Mouse (Mus musculus): ENCODE measurements around the gene Natd1. TPM values are rescaled to one million over a fixed set of nuclear protein-coding genes. Genes with fewer than 3 reads are reported as not detected.
A peak's percentile ranks its signal among the peaks of the same experiment; 100 is the strongest.

The Natd1 gene
- polyA plus RNA-seq, 1 experiment from 2014 or later = 14.7 TPM

GRCm38 (mm10) chr11:60935975-60936373 is 21.4 kb upstream of the Natd1 start:
- no peaks in the 10 kb centered on the region for H3K9me3 ChIP-seq (ENCODE audit: control insufficient read depth, low read depth, low read length)
- no peak overlapping the region; the same call in 1 of the 2 replicates for H3K27ac ChIP-seq (ENCODE audit: low read length)
- no peak overlapping the region for H3K4me3 ChIP-seq (ENCODE audit: low read depth, low read length)
- H3K36me3 ChIP-seq (ENCODE audit: control insufficient read depth, insufficient read depth, low read length) = no peaks in the 10 kb centered on the region
- no peak overlapping the region for H3K9ac ChIP-seq (replicated peaks; ENCODE audit: low read depth, low read length)
- ATAC-seq (ENCODE audit: insufficient number of reproducible peaks, insufficient read depth, low FRiP score, low read depth) = no peak
- 69% methylated on average over 4 of the region's 4 CpGs for WGBS
- H3K4me1 ChIP-seq (ENCODE audit: control insufficient read depth, insufficient read depth, low read length) = peaks cover 29% of the 10 kb centered on the region
- no peak overlapping the region for H3K4me2 ChIP-seq (replicated peaks; ENCODE audit: low read depth, low read length)
- no peaks in the 10 kb centered on the region for H3K27me3 ChIP-seq (ENCODE audit: control insufficient read depth, insufficient read depth, low read length)

- Histone ChIP-seq H3K4me1 (ENCODE audit: control insufficient read depth, insufficient read depth, low read length) (peaks cover 25% of the 10 kb centered on the region), H3K9ac (replicated peaks; ENCODE audit: low read depth, low read length) (no peak overlapping the region)
- WGBS = 79% methylated on average over 7 of the region's 7 CpGs
Measured at GRCm38 (mm10) chr11:60935326-60935974, 20.9 kb upstream of the Natd1 start.

GRCm38 (mm10) chr11:60934795-60935194 is 20.2 kb upstream of the Natd1 start:
- Histone ChIP-seq H3K36me3 (ENCODE audit: control insufficient read depth, insufficient read depth, low read length) (no peaks in the 10 kb centered on the region), H3K9ac (replicated peaks; ENCODE audit: low read depth, low read length) (no peak overlapping the region), H3K27me3 (ENCODE audit: control insufficient read depth, insufficient read depth, low read length) (no peaks in the 10 kb centered on the region), H3K4me2 (replicated peaks; ENCODE audit: low read depth, low read length) (no peak overlapping the region), H3K4me3 (ENCODE audit: low read depth, low read length) (no peak overlapping the region), H3K4me1 (ENCODE audit: control insufficient read depth, insufficient read depth, low read length) (peaks cover 25% of the 10 kb centered on the region), H3K9me3 (ENCODE audit: control insufficient read depth, low read depth, low read length) (no peaks in the 10 kb centered on the region), H3K27ac (ENCODE audit: low read length) (no peak overlapping the region)
- ATAC-seq (ENCODE audit: insufficient number of reproducible peaks, insufficient read depth, low FRiP score, low read depth) = no peak
- 76% methylated on average over 2 of the region's 2 CpGs for WGBS

More at GRCm38 (mm10) chr11:60935326-60935974, 20.9 kb upstream of the Natd1 start:
- ATAC-seq (ENCODE audit: insufficient number of reproducible peaks, insufficient read depth, low FRiP score, low read depth) = no peak
- Histone ChIP-seq H3K4me3 (ENCODE audit: low read depth, low read length) (no peak overlapping the region), H3K36me3 (ENCODE audit: control insufficient read depth, insufficient read depth, low read length) (no peaks in the 10 kb centered on the region), H3K27me3 (ENCODE audit: control insufficient read depth, insufficient read depth, low read length) (no peaks in the 10 kb centered on the region), H3K9me3 (ENCODE audit: control insufficient read depth, low read depth, low read length) (no peaks in the 10 kb centered on the region), H3K27ac (ENCODE audit: low read length) (no peak overlapping the region), H3K4me2 (replicated peaks; ENCODE audit: low read depth, low read length) (no peak overlapping the region)

- Histone ChIP-seq H3K4me1 (ENCODE audit: control insufficient read depth, insufficient read depth, low read length) (peaks cover 25% of the 10 kb centered on the region), H3K27ac (ENCODE audit: low read length) (no peak overlapping the region), H3K9ac (replicated peaks; ENCODE audit: low read depth, low read length) (peak overlapping the region; percentile 18; the same call in 1 of the 2 replicates), H3K27me3 (ENCODE audit: control insufficient read depth, insufficient read depth, low read length) (no peaks in the 10 kb centered on the region), H3K4me3 (ENCODE audit: low read depth, low read length) (peak overlapping the region; percentile 76; the same call in 1 of the 2 replicates), H3K36me3 (ENCODE audit: control insufficient read depth, insufficient read depth, low read length) (no peaks in the 10 kb centered on the region), H3K4me2 (replicated peaks; ENCODE audit: low read depth, low read length) (peak overlapping the region; percentile 85), H3K9me3 (ENCODE audit: control insufficient read depth, low read depth, low read length) (no peaks in the 10 kb centered on the region)
- ATAC-seq (ENCODE audit: insufficient number of reproducible peaks, insufficient read depth, low FRiP score, low read depth) = no peak
- 76% methylated on average over 10 of the region's 10 CpGs for WGBS
Measured at GRCm38 (mm10) chr11:60933178-60933930, 18.8 kb upstream of the Natd1 start.

GRCm38 (mm10) chr11:60932503-60933020 is 18.0 kb upstream of the Natd1 start:
- 1% methylated on average over 7 of the region's 7 CpGs for WGBS
- Histone ChIP-seq H3K9ac (replicated peaks; ENCODE audit: low read depth, low read length) (peak overlapping the region; percentile 79), H3K4me2 (replicated peaks; ENCODE audit: low read depth, low read length) (peak overlapping the region; percentile 85), H3K4me3 (ENCODE audit: low read depth, low read length) (peak overlapping the region; percentile 76), H3K4me1 (ENCODE audit: control insufficient read depth, insufficient read depth, low read length) (peaks cover 27% of the 10 kb centered on the region), H3K36me3 (ENCODE audit: control insufficient read depth, insufficient read depth, low read length) (no peaks in the 10 kb centered on the region), H3K27me3 (ENCODE audit: control insufficient read depth, insufficient read depth, low read length) (no peaks in the 10 kb centered on the region), H3K9me3 (ENCODE audit: control insufficient read depth, low read depth, low read length) (no peaks in the 10 kb centered on the region), H3K27ac (ENCODE audit: low read length) (peak overlapping the region; percentile 56; the same call in 1 of the 2 replicates)
- ATAC-seq (ENCODE audit: insufficient number of reproducible peaks, insufficient read depth, low FRiP score, low read depth) = no peak

- Histone ChIP-seq H3K9me3 (ENCODE audit: control insufficient read depth, low read depth, low read length) (no peaks in the 10 kb centered on the region), H3K4me3 (ENCODE audit: low read depth, low read length) (peak within 1 kb of the TSS; percentile 76), H3K4me2 (replicated peaks; ENCODE audit: low read depth, low read length) (peak within 1 kb of the TSS; percentile 85), H3K27ac (ENCODE audit: low read length) (peak within 1 kb of the TSS; percentile 56; the same call in 1 of the 2 replicates), H3K27me3 (ENCODE audit: control insufficient read depth, insufficient read depth, low read length) (no peaks in the 10 kb centered on the region), H3K4me1 (ENCODE audit: control insufficient read depth, insufficient read depth, low read length) (peaks cover 30% of the 10 kb centered on the region), H3K9ac (replicated peaks; ENCODE audit: low read depth, low read length) (peak within 1 kb of the TSS; percentile 79), H3K36me3 (ENCODE audit: control insufficient read depth, insufficient read depth, low read length) (no peaks in the 10 kb centered on the region)
- ATAC-seq (ENCODE audit: insufficient number of reproducible peaks, insufficient read depth, low FRiP score, low read depth) = peak; percentile 95
- under 1% methylated on average over 58 of the region's 59 CpGs for WGBS
Measured at GRCm38 (mm10) chr11:60931869-60932481, 17.4 kb upstream of the Natd1 start, which contains the start of gene Map2k3. TSS of gene Map2k3 (plus strand) at chr11:60932033.

- peak; percentile 25; the same call in 1 of the 2 replicates for ATAC-seq (ENCODE audit: insufficient number of reproducible peaks, insufficient read depth, low FRiP score, low read depth)
- peaks cover 34% of the 10 kb centered on the region for H3K4me1 ChIP-seq (ENCODE audit: control insufficient read depth, insufficient read depth, low read length)
- H3K36me3 ChIP-seq (ENCODE audit: control insufficient read depth, insufficient read depth, low read length) = no peaks in the 10 kb centered on the region
- WGBS = 1% methylated on average over 30 of the region's 30 CpGs
- H3K27ac ChIP-seq (ENCODE audit: low read length) = no peak overlapping the region
- no peaks in the 10 kb centered on the region for H3K9me3 ChIP-seq (ENCODE audit: control insufficient read depth, low read depth, low read length)
- H3K4me3 ChIP-seq (ENCODE audit: low read depth, low read length) = peak overlapping the region; percentile 76
- H3K9ac ChIP-seq (replicated peaks; ENCODE audit: low read depth, low read length) = peak overlapping the region; percentile 28; the same call in 1 of the 2 replicates
- H3K27me3 ChIP-seq (ENCODE audit: control insufficient read depth, insufficient read depth, low read length) = no peaks in the 10 kb centered on the region
- peak overlapping the region; percentile 80 for H3K4me2 ChIP-seq (replicated peaks; ENCODE audit: low read depth, low read length)
Measured at GRCm38 (mm10) chr11:60931282-60931868, 16.8 kb upstream of the Natd1 start.

All from stomach, embryonic 14.5 days (tissue).